Mouse (Mus musculus) midbrain, embryonic 15.5 days (tissue): Measurements from ENCODE around the gene Cplx2. TPM values are rescaled to one million over a fixed set of nuclear protein-coding genes. Genes with fewer than 3 reads are reported as not detected.

Source experiments
- ATAC-seq: fragments of 200-750 bp; cut with Nextera tagmentation; replicated peaks from 2 replicates; pipeline ENCODE4 v1.8.0; 2017; ENCODE audit warnings: moderate TSS enrichment
- H3K27ac ChIP-seq: fragments of 300-500 bp; sonication (generic); 2 replicates; pipeline ENCODE4 v1.5.1; 2015; ENCODE audit warnings: mild to moderate bottlenecking, inconsistent platforms
- H3K27me3 ChIP-seq: fragments of 300-500 bp; sonication (generic); replicated peaks from 2 replicates; pipeline ENCODE4 v1.6.1; 2015; ENCODE audit warnings: inconsistent platforms
- H3K36me3 ChIP-seq: fragments of 300-500 bp; sonication (generic); replicated peaks from 2 replicates; pipeline ENCODE4 v1.6.1; 2015; ENCODE audit warnings: inconsistent platforms
- H3K4me1 ChIP-seq: fragments of 300-500 bp; sonication (generic); 2 replicates; pipeline ENCODE4 v1.6.1; 2015; ENCODE audit warnings: inconsistent platforms
- H3K4me2 ChIP-seq: fragments of 300-500 bp; sonication (generic); 2 replicates; pipeline ENCODE4 v1.6.1; 2015; ENCODE audit warnings: inconsistent platforms, mild to moderate bottlenecking, moderate library complexity
- H3K4me3 ChIP-seq: fragments of 300-500 bp; sonication (generic); 2 replicates; pipeline ENCODE4 v1.5.1; 2015; ENCODE audit warnings: mild to moderate bottlenecking, inconsistent platforms
- H3K9ac ChIP-seq: fragments of 300-500 bp; sonication (generic); 2 replicates; pipeline ENCODE4 v1.6.1; 2015; ENCODE audit warnings: mild to moderate bottlenecking, inconsistent platforms
- H3K9me3 ChIP-seq: fragments of 300-500 bp; sonication (generic); 2 replicates; pipeline ENCODE4 v1.6.1; 2016; ENCODE audit warnings: inconsistent platforms
- WGBS: fragments of 180-500 bp; shearing (Covaris S2); methylation state at CpG from one replicate; pipeline ENCODE4 v1.1.7; 2015; ENCODE audit warnings: mixed read lengths; 5-methylcytosine and 5-hydroxymethylcytosine counted together
- polyA plus RNA-seq: library from polyadenylated mRNA; unstranded; fragments of >200 nt; fragmentation: Nextera tagmentation; extraction: Ambion mirVana; gene quantifications from 2 replicates; pipeline ENCODE4 v1.2.1, GENCODE M21; 2015

Gene Cplx2
- polyA plus RNA-seq = 31.1 and 32.8 TPM in 2 replicates

GRCm38 (mm10) chr13:54371049-54371386, at the start of gene Cplx2:
Gene Cplx2, plus strand, starts transcription at chr13:54371349.
- ATAC-seq = no peak; the same call in 1 of the 2 replicates

GRCm38 (mm10) chr13:54322396-54323306, 48.5 kb upstream of the Cplx2 start:
- WGBS = 12% methylated on average over 19 of the region's 19 CpGs
- ATAC-seq = no peak

More at GRCm38 (mm10) chr13:54371049-54371386, at the start of gene Cplx2:
- peak within 1 kb of the TSS; percentile 86 for H3K27ac ChIP-seq
- no peaks in the 10 kb centered on the region for H3K36me3 ChIP-seq
- H3K27me3 ChIP-seq = no peaks in the 10 kb centered on the region
- H3K9ac ChIP-seq = peak within 1 kb of the TSS; percentile 41
- H3K9me3 ChIP-seq = no peaks in the 10 kb centered on the region
- H3K4me3 ChIP-seq = peak within 1 kb of the TSS; percentile 49
- H3K4me2 ChIP-seq = peak within 1 kb of the TSS; percentile 70
- WGBS = under 1% methylated on average over 5 of the region's 7 CpGs
- peaks cover 50% of the 10 kb centered on the region for H3K4me1 ChIP-seq

GRCm38 (mm10) chr13:54323307-54324165, 47.6 kb upstream of the Cplx2 start:
- H3K9ac ChIP-seq = no peak overlapping the region
- no peaks in the 10 kb centered on the region for H3K36me3 ChIP-seq
- ATAC-seq = no peak
- peak overlapping the region; percentile 46 for H3K27ac ChIP-seq
- no peak overlapping the region for H3K4me2 ChIP-seq
- H3K9me3 ChIP-seq = no peaks in the 10 kb centered on the region
- H3K4me3 ChIP-seq = no peak overlapping the region
- no peaks in the 10 kb centered on the region for H3K27me3 ChIP-seq
- peaks cover 43% of the 10 kb centered on the region for H3K4me1 ChIP-seq
- WGBS = 67% methylated on average over 13 of the region's 13 CpGs

More at GRCm38 (mm10) chr13:54322396-54323306, 48.5 kb upstream of the Cplx2 start:
- no peaks in the 10 kb centered on the region for H3K36me3 ChIP-seq
- no peaks in the 10 kb centered on the region for H3K27me3 ChIP-seq
- no peak overlapping the region for H3K4me3 ChIP-seq
- peak overlapping the region; percentile 31; the same call in 1 of the 2 replicates for H3K27ac ChIP-seq
- H3K4me2 ChIP-seq = no peak overlapping the region
- no peak overlapping the region for H3K9ac ChIP-seq
- H3K9me3 ChIP-seq = no peaks in the 10 kb centered on the region
- peaks cover 36% of the 10 kb centered on the region for H3K4me1 ChIP-seq

GRCm38 (mm10) chr13:54324178-54324577, 47.0 kb upstream of the Cplx2 start:
- Histone ChIP-seq H3K4me1 (peaks cover 47% of the 10 kb centered on the region), H3K27ac (peak overlapping the region; percentile 46), H3K27me3 (no peaks in the 10 kb centered on the region), H3K9me3 (no peaks in the 10 kb centered on the region), H3K4me3 (no peak overlapping the region), H3K9ac (no peak overlapping the region), H3K36me3 (no peaks in the 10 kb centered on the region), H3K4me2 (no peak overlapping the region)
- 14% methylated on average over 2 of the region's 2 CpGs for WGBS
- no peak for ATAC-seq

GRCm38 (mm10) chr13:54325814-54326213, 45.3 kb upstream of the Cplx2 start:
- H3K27me3 ChIP-seq = no peaks in the 10 kb centered on the region
- H3K27ac ChIP-seq = peak overlapping the region; percentile 76
- WGBS = 11% methylated on average over 7 of the region's 7 CpGs
- no peak overlapping the region for H3K9ac ChIP-seq
- no peaks in the 10 kb centered on the region for H3K36me3 ChIP-seq
- peaks cover 55% of the 10 kb centered on the region for H3K4me1 ChIP-seq
- 0 out of 2 replicates have a peak overlapping the region, but pooled peaks have one; percentile 3 for H3K4me2 ChIP-seq
- no peak overlapping the region for H3K4me3 ChIP-seq
- no peaks in the 10 kb centered on the region for H3K9me3 ChIP-seq
- ATAC-seq = peak; percentile 82

GRCm38 (mm10) chr13:54326686-54327447, 44.3 kb upstream of the Cplx2 start:
- 86% methylated on average over 6 of the region's 6 CpGs for WGBS
- peaks cover 64% of the 10 kb centered on the region for H3K4me1 ChIP-seq
- ATAC-seq = no peak
- no peaks in the 10 kb centered on the region for H3K9me3 ChIP-seq
- no peaks in the 10 kb centered on the region for H3K27me3 ChIP-seq
- H3K4me2 ChIP-seq = no peak overlapping the region
- peak overlapping the region; percentile 76 for H3K27ac ChIP-seq
- H3K36me3 ChIP-seq = no peaks in the 10 kb centered on the region
- no peak overlapping the region for H3K4me3 ChIP-seq
- H3K9ac ChIP-seq = no peak overlapping the region

GRCm38 (mm10) chr13:54328029-54328428, 43.1 kb upstream of the Cplx2 start:
- Histone ChIP-seq H3K9me3 (no peaks in the 10 kb centered on the region), H3K27me3 (no peaks in the 10 kb centered on the region), H3K9ac (no peak overlapping the region), H3K4me2 (no peak overlapping the region), H3K27ac (no peak overlapping the region), H3K4me3 (no peak overlapping the region), H3K4me1 (peaks cover 69% of the 10 kb centered on the region), H3K36me3 (no peaks in the 10 kb centered on the region)
- WGBS = 45% methylated on average over 1 of the region's 1 CpGs
- ATAC-seq = no peak

- no peak overlapping the region for H3K4me2 ChIP-seq
- no peaks in the 10 kb centered on the region for H3K9me3 ChIP-seq
- peak overlapping the region; percentile 74 for H3K27ac ChIP-seq
- no peaks in the 10 kb centered on the region for H3K36me3 ChIP-seq
- 11% methylated on average over 8 of the region's 8 CpGs for WGBS
- peaks cover 63% of the 10 kb centered on the region for H3K4me1 ChIP-seq
- H3K9ac ChIP-seq = no peak overlapping the region
- H3K4me3 ChIP-seq = no peak overlapping the region
- H3K27me3 ChIP-seq = no peaks in the 10 kb centered on the region
- ATAC-seq = no peak
These were observed 42.1 kb upstream of the Cplx2 start for GRCm38 (mm10) chr13:54328954-54329490.

- peak overlapping the region; percentile 13; the same call in 1 of the 2 replicates for H3K27ac ChIP-seq
- peaks cover 40% of the 10 kb centered on the region for H3K4me1 ChIP-seq
- H3K9ac ChIP-seq = no peak overlapping the region
- H3K27me3 ChIP-seq = no peaks in the 10 kb centered on the region
- 39% methylated on average over 22 of the region's 22 CpGs for WGBS
- ATAC-seq = peak; percentile 25; the same call in 1 of the 2 replicates
- H3K4me3 ChIP-seq = no peak overlapping the region
- H3K9me3 ChIP-seq = no peaks in the 10 kb centered on the region
- H3K4me2 ChIP-seq = no peak overlapping the region
- no peaks in the 10 kb centered on the region for H3K36me3 ChIP-seq
These were observed 39.1 kb upstream of the Cplx2 start for GRCm38 (mm10) chr13:54331825-54332675.

- WGBS = 76% methylated on average over 8 of the region's 8 CpGs
- Histone ChIP-seq H3K9ac (no peak overlapping the region), H3K36me3 (no peaks in the 10 kb centered on the region), H3K4me3 (no peak overlapping the region), H3K4me2 (no peak overlapping the region), H3K4me1 (peaks cover 36% of the 10 kb centered on the region), H3K9me3 (no peaks in the 10 kb centered on the region), H3K27ac (no peak overlapping the region), H3K27me3 (no peaks in the 10 kb centered on the region)
- ATAC-seq = no peak
These were observed 38.1 kb upstream of the Cplx2 start for GRCm38 (mm10) chr13:54332921-54333477.
